Mouse (Mus musculus): Measurements from ENCODE around the gene Fcrl6.

Gene Fcrl6

DNA sequence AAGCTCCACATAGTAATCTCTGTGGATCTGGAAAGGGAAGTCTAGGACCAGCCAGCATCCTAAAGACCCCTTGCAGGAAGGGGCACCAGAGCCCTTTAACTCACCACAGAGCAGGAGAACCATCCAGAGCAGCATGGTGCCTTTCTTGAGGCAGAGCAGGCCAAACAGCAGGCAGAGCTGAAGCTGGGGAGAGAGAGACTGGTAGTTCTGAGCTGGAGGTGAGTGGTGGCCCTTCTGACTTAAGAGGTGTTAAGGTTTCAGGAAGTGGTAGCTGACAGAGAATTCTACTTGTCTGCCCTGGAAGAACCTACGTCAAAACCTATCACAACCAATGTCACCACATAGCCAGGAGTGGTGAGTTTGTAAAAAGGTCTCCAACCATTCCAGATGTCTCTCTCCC, at the start of gene Fcrl6:
TSS of gene Fcrl6 (minus strand) at position 226 of the 400 bp plus-strand sequence.
- no peak for DNase-seq (ENCODE audit: extremely low spot score, low read depth, low spot score)

DNA sequence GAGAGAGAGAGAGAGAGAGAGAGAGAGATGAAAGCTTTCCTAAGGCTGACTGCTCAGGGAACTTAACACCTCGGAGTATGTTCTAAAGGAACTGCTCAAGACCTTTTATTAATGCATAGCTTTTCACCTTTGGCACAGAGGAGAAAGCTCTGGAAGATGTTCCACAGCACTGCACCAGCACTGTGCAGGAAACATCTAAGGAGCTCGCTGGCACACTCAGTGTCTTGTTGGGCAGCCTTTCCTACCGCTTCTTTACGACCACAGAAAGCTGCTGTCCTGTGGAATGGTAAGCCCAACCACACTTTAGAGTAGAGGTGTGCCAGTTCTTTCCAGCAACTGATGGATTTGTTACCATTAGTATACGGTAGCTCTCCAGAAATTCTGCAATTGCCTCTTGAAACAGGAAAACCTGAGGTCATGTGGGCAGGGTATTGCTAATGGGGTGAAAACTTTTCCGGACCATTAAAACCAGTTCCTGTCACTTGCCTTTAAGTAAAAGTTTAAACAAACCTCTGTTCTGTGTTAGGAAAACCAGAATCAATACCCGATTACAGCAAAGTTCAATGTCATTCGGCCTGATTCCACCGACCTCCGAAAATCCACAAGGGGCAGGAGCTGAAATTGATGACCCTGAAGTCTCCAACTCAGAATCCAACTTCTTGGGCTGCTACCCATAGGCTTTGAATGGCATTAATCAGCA, 49.1 kb upstream of the Fcrl6 start:
- no peak for DNase-seq (ENCODE audit: extremely low spot score, low read depth, low spot score)

DNA sequence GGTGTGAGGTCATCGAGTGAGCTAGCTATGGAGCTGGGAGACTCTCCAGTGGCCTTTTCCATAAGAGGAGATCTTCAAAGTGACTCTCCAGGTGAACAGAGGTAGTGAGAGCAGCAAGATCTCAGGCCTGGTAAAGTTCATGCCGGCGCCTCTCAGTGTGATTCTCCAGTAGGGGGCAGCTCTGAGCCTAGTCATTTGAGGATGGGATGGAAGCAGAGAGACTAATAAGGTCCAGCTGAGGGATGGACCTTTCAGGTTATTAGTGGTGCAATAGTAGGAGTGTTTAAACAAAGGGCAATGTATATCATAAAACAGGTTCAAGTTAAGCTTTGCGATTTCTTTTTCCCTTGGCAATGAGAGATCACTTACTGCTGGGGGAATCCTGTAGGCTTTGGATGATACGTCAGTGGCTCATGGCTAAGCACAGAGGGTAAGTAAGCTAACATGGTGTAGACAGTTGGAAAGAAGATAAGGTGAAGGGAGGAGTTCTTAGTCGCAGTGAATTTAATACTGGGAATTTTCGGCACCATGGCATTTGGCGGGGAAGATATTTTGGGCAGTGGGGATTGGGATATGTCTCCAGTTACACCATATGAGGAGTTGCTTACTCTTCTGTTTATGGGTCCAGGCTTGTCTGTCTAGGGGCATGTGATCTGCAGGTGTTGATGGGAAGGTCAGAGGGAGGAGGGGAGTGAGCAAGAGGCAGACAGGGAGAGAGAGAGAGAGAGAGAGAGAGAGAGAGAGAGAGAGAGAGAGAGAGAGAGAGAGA, 48.4 kb upstream of the Fcrl6 start:
- no peak for DNase-seq (ENCODE audit: extremely low spot score, low read depth, low spot score)

GRCm38 (mm10) chr1:172649396-172649795, 47.0 kb upstream of the Fcrl6 start:
- DNase-seq (ENCODE audit: extremely low spot score, low read depth, low spot score) = no peak

DNA sequence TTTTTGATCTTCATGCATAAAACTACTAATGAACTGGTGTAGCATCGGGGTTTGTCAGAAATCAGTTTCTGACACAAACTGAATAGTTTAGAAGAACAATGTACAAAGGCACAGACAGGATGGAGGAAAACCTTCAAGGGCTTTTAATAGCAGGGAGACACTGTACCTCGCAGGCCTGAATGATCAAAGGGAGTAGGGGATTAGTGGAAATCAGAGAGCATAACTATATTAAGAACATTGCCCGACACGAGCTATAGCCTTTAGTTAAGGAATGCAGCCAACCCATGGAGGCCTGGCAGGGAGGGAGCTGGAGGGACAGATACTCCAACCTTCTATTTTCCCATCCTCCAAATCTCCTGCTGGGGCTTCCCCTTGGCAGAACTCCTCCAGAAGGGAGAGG, 44.9 kb upstream of the Fcrl6 start:
- DNase-seq (ENCODE audit: extremely low spot score, low read depth, low spot score) = no peak

DNA sequence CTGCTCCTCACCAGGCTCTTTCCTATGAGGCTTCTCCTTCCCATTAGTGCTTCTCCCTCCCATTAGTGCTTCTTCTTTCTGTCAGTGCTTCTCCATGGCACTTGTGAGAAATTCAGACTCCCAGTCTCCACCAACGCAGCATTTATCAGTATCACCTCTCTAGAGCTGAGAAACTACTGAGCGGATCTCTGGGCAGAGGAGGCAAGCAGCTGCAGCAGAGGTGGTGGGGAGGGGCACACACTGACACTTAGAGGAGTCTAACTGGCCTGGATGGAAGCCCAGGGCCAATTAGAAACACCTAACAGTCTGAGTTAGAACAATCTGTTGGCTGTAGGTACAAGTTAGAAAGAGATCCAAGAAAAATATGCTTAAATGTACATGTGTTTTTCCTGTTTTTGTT, 36.4 kb upstream of the Fcrl6 start:
- no peak for DNase-seq (ENCODE audit: extremely low spot score, low read depth, low spot score)

DNA sequence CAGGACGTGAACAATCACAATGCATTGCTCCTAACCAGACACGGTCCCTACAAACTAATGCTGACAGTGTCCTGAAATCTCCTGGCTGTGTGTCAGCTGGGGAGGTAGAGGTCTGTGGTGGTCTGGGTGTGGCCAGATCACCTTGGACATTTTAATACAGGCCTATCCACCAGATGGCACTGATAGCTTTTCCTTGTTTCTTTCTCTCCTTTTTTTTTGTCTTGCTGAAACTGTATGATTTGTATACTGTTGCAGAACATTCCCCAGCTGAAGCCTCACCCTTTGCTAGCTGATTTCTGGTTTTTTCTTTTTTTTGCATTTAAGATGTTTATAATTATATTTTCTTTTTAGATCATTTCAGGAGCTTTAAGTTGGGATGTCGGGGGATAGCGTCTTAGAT, 35.5 kb upstream of the Fcrl6 start:
- no peak for DNase-seq (ENCODE audit: extremely low spot score, low read depth, low spot score)

DNA sequence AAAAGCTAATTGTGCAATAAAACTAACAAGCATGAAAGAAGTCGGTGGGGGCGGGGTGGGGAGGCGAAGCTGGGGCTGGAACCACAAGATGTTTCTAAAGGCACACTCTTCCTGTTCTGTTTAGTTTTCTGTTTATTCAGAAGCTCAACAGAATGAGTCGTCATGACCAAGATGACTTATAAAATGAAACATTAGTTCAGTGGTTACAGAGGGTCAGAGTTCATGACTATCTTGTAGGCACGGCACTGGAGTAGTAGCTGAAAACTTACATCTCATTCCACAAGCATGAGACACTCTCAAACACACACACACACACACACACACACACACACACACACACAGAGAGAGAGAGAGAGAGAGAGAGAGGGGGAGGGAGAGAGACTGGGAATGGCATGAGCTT, 33.9 kb upstream of the Fcrl6 start:
- no peak for DNase-seq (ENCODE audit: extremely low spot score, low read depth, low spot score)

GRCm38 (mm10) chr1:172635258-172635657, 32.9 kb upstream of the Fcrl6 start:
- no peak for DNase-seq (ENCODE audit: extremely low spot score, low read depth, low spot score)

DNA sequence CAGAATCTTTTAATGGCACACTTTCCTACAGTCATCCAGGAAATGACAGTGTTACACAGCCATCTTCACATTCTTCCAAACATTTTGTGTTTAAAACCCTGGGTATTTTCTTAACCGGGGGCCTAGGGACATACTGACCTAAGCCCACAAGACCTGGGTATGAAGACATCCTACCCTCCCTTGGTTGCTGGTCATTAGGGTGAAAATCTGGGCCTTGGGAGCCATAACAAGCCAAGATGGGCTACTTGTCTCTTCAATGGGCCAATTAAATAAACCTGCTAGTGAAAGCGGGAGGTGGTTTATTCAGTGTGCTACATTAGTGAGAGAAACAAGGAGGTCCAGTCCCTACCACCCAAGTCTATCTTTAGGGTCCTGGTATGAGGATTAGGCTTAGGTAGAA, 31.8 kb upstream of the Fcrl6 start:
- no peak for DNase-seq (ENCODE audit: extremely low spot score, low read depth, low spot score)

DNA sequence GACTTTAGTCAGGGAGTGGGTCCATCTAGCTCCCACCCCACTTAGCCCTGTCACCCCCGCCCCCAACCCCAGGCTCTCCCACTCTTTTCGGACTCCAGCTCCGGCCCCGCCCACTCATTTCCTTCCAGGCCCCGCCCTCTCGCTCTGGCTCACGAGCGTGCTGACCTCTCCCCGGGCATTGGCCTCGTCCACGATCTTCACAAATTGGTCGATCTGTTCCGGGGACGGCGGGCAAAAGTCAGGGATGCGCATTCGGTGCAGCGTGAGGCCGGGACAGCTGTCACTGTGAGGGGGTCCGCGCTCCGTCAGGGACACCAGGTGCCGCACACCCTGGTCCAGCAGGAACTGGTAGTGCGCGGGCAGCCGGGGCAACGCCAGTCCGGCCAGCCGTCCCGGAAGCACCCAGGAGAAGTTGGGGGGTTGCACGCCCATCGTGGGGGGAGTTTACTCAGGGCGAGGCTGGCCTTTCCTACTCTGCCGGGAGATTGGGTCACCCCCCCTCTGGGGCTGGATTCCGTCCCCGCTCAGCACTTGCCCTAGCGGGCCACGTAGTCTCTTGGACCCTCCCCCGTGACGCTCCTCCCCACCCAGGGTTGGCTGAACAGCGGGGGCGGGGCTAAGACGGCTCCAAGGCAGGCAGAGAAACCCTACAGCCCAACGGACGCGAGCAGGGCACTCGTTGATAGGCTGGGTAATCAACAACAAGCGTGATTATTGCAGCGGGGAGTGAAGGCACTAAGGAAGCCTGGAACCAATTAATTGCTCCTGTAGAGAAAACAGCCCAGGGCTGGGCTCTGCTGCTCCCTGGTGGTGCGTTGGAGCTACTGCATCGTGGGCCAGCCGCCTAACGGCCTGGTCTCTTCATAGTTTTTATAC, 30.3 kb upstream of the Fcrl6 start, which contains the start of gene Dusp23:
TSS of gene Dusp23 (minus strand) at position 512 of the 876 bp plus-strand sequence.
- DNase-seq (ENCODE audit: extremely low spot score, low read depth, low spot score) = peak; percentile 81

GRCm38 (mm10) chr1:172631721-172632120, 29.4 kb upstream of the Fcrl6 start:
- DNase-seq (ENCODE audit: extremely low spot score, low read depth, low spot score) = no peak

GRCm38 (mm10) chr1:172629831-172630230, 27.5 kb upstream of the Fcrl6 start:
- no peak for DNase-seq (ENCODE audit: extremely low spot score, low read depth, low spot score)

DNA sequence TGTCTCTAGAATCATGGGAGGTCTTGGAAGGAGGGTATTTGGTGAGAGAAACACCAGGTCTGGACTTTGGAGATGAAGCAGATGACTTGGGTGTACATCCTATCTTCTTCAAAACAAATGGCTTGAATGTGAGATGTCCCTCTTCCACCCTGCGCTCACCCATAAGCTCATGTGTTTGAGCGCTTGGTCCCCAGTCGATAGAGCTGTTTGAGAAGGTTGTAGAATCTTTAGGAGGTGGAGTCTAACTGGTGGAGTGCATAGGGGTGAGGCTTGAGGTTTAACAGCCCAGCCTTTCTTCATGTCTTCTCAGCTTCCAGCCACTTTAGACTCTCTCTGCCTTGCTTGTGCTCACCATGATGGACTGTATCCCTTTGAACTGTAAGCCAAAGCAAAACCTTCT, 24.0 kb upstream of the Fcrl6 start:
- no peak for DNase-seq (ENCODE audit: extremely low spot score, low read depth, low spot score)

DNA sequence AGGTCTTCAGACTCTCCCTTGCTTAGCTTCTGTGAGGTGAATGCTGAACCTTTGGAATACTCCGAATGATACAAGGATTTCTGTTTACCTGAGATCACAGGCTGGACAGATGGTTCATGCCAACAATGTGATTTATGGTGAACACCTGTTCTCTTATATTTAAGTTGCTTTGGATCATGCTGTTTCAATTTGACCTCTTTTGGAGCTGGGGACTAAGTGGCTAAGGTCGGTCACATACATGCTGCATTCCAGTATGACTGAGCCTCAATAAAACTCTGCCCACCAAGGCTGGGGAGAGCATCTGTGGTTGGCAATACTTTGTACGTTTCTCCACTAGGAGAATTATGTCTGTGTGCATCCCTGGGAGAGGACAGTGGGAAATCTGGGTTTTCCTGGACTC, 21.7 kb upstream of the Fcrl6 start:
- no peak for DNase-seq (ENCODE audit: extremely low spot score, low read depth, low spot score)

- DNase-seq (ENCODE audit: extremely low spot score, low read depth, low spot score) = no peak
Observed at GRCm38 (mm10) chr1:172623599-172623998, 21.2 kb upstream of the Fcrl6 start.

DNA sequence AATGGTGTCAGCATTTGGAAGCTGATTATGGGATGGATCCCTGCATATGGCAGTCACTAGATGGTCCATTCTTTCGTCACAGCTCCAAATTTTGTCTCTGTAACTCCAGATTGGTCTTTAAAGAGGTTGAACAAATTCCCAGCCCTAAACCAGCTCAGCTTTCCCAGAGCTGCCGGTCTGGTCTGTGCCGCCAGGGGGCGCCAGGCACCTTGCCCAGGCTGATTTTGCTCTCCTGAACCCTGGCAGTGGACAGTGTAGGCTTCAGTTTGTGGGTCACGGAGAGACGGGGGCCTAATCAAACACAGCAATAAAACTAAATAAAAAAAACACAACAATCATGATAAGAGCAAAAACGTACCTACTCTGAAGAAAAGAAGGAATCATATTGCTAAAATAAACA, 16.9 kb upstream of the Fcrl6 start:
- DNase-seq (ENCODE audit: extremely low spot score, low read depth, low spot score) = no peak

- peak; percentile 50 for DNase-seq (ENCODE audit: extremely low spot score, low read depth, low spot score)
Observed at GRCm38 (mm10) chr1:172618141-172618540, 15.8 kb upstream of the Fcrl6 start.

GRCm38 (mm10) chr1:172617365-172618076, 15.2 kb upstream of the Fcrl6 start:
- no peak for DNase-seq (ENCODE audit: extremely low spot score, low read depth, low spot score)

DNA sequence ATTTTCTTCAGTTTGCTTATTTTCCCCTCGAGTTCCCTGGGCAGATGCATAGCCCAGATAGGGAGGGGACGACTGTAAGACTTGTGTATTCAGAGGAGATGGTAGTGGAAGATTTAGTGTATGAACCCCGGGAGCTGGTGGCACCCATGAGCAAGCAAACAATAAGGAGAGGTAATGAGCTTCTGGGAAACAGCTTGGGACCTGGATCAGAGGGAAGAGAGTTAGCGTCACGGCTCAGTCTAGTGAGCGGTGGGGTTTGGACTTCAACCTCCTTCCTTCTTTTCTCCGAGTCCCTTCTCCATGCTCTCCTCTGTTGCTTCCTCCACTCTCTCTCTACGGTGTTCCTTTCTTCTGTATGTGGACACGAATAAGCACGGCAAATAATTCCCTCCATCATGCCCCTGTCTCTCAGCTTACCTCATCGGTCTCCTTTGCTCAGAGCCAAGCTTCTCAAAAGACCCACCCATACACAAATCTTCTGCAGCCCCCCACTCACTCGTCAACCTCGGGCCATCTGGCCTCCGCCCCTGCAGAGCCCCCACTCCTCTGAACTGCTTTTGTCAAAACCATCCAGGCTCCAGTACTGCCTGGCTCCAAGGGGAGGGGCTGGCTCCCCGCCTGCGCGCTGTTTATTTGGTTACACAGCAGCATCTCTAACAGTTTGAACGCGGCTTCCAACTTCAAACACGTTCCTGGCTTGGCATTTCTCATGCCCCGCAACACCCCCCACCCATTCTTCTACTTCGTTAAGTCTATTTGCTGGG, 14.4 kb upstream of the Fcrl6 start:
- no peak for DNase-seq (ENCODE audit: extremely low spot score, low read depth, low spot score)

Measured in hindlimb bud, embryonic 11.5 days (tissue).